Mouse (Mus musculus) heart, adult 2 months (tissue): ENCODE data around the gene Ttc23.

Experiments used
- CTCF ChIP-seq: fragments of 200-600 bp; IDR thresholded peaks from 2 replicates; pipeline ENCODE4 v1.8.1; 2022; ENCODE audit warnings: antibody characterized with exemption, mild to moderate bottlenecking, moderate library complexity
- EP300 ChIP-seq: fragments of 200-500 bp; IDR thresholded peaks from 2 replicates; pipeline ENCODE4 v1.6.1; 2011; ENCODE audit warnings: low read depth, low read length, control low read depth; ENCODE audit not compliant: insufficient read depth
- POLR2A ChIP-seq: fragments of 200-500 bp; IDR thresholded peaks from 2 replicates; pipeline ENCODE4 v1.6.1; 2011; ENCODE audit warnings: mild to moderate bottlenecking, low read depth, low read length, control low read depth; ENCODE audit not compliant: insufficient read depth

DNA sequence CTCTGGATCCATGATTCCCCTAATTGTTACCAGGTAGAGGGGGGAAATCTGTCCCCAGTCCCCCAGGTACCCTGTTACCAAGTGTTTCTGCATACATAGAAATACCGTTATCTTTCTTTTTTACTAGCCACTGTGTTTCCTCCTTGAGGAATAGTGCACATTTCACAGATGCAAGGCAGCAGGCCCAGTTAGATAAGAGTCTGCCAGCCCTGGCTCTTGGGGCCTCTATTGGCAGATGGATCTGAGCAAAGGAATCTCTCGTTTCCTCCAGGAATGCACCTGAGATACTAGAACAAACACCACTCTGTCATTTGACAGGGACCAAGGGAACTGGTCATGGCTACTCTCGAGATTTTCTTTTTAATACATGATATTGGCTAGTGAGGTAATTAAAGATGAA, 44.9 kb downstream of the Ttc23 start:
- no peak for TF ChIP-seq CTCF
- no peak for TF ChIP-seq POLR2A
- no peak for TF ChIP-seq EP300
